Mouse (Mus musculus): ENCODE measurements around the gene Trim39. TPM values are rescaled to one million over a fixed set of nuclear protein-coding genes. Genes with fewer than 3 reads are reported as not detected.

Trim39 gene
- 10 to 100 TPM; 24.0 to 31.9 TPM for polyA plus RNA-seq (2017; shearing (Covaris generic))

GRCm38 (mm10) chr17:36271586-36272256, at the start of gene Trim39:
TSS of gene Trim39 (minus strand) at chr17:36272247.

GRCm38 (mm10) chr17:36286390-36286789, 14.3 kb upstream of the Trim39 start, which contains the start of gene H2-M10.2:
TSS of gene H2-M10.2 (minus strand) at chr17:36286490.

GRCm38 (mm10) chr17:36257969-36258368, 14.1 kb downstream of the Trim39 start, which contains the start of gene Rpp21:
TSS of gene Rpp21 (minus strand) at chr17:36258069.

Other genes starting within 250 kb of the Trim39 start
- gene H2-T23, start 239.4 kb downstream of the Trim39 start, polyA plus RNA-seq (2017; shearing (Covaris generic)), result 100 to 1,000 TPM; 636 to 770 TPM
- gene H2-T22, start 229.5 kb downstream of the Trim39 start, polyA plus RNA-seq (2017; shearing (Covaris generic)), result 100 to 1,000 TPM; 196 to 203 TPM
- gene Gm6034, start 229.3 kb downstream of the Trim39 start, polyA plus RNA-seq (2017; shearing (Covaris generic)), result under 1 TPM; 0.31 to 0.40 TPM
- gene Gm11127, start 213.9 kb downstream of the Trim39 start, polyA plus RNA-seq (2017; shearing (Covaris generic)), result not detected
- 1 to 10 TPM in 1 of 2 experiments, under 1 TPM in 1; 0.40 to 1.5 TPM for gene Gm19684, start 150.6 kb downstream of the Trim39 start, polyA plus RNA-seq (2017; shearing (Covaris generic))
- gene Gm7030, start 142.8 kb downstream of the Trim39 start, polyA plus RNA-seq (2017; shearing (Covaris generic)), result not detected
- gene Gm8909, start 103.7 kb downstream of the Trim39 start, polyA plus RNA-seq (2017; shearing (Covaris generic)), result 10 to 100 TPM in 1 of 2 experiments, 1 to 10 TPM in 1; 9.1 to 12.6 TPM
- gene H2-T3, start 82.0 kb downstream of the Trim39 start, polyA plus RNA-seq (2017; shearing (Covaris generic)), result under 1 TPM; 0.69 to 0.95 TPM
- 100 to 1,000 TPM; 154 to 160 TPM for gene Rpp21, start 14.2 kb downstream of the Trim39 start, polyA plus RNA-seq (2017; shearing (Covaris generic))
- 1 to 10 TPM in 1 of 2 experiments, under 1 TPM in 1; 0.33 to 2.3 TPM for gene H2-M10.2, start 14.2 kb upstream of the Trim39 start, polyA plus RNA-seq (2017; shearing (Covaris generic))
- gene H2-M10.1, start 53.9 kb upstream of the Trim39 start, polyA plus RNA-seq (2017; shearing (Covaris generic)), result not detected
- gene H2-M10.3, start 96.2 kb upstream of the Trim39 start, polyA plus RNA-seq (2017; shearing (Covaris generic)), result not detected
- not detected for gene H2-M10.4, start 190.1 kb upstream of the Trim39 start, polyA plus RNA-seq (2017; shearing (Covaris generic))

Measured in inflammation-experienced regulatory T-cells (primary cell).